Mouse (Mus musculus): Measurements from ENCODE around the gene Prss33. TPM values are rescaled to one million over a fixed set of nuclear protein-coding genes. Genes with fewer than 3 reads are reported as not detected.
A peak's percentile ranks its signal among the peaks of the same experiment; 100 is the strongest.

The Prss33 gene
- polyA plus RNA-seq, 1 experiment = 0.38 TPM

- peak; percentile 94 for TF ChIP-seq POLR2A (IDR thresholded peaks at IDR 0.05; ENCODE audit: borderline replicate concordance, extremely low read depth, insufficient read depth, insufficient read length, poor library complexity, severe bottlenecking)
- TF ChIP-seq CTCF (IDR thresholded peaks at IDR 0.05; ENCODE audit: borderline replicate concordance, extremely low read depth, insufficient read depth, insufficient read length) = no peak
- DNase-seq (ENCODE audit: low read depth) = peak; percentile 100
These were observed 33.0 kb downstream of the Prss33 start for GRCm38 (mm10) chr17:23802746-23803365.

- no peak for DNase-seq (ENCODE audit: low read depth)
- TF ChIP-seq POLR2A (IDR thresholded peaks at IDR 0.05; ENCODE audit: borderline replicate concordance, extremely low read depth, insufficient read depth, insufficient read length, poor library complexity, severe bottlenecking) (no peak), CTCF (IDR thresholded peaks at IDR 0.05; ENCODE audit: borderline replicate concordance, extremely low read depth, insufficient read depth, insufficient read length) (no peak)
These were observed 34.2 kb downstream of the Prss33 start for GRCm38 (mm10) chr17:23801627-23802026.

GRCm38 (mm10) chr17:23797316-23797715 lies 38.5 kb downstream of the Prss33 start:
- TF ChIP-seq POLR2A (IDR thresholded peaks at IDR 0.05; ENCODE audit: borderline replicate concordance, extremely low read depth, insufficient read depth, insufficient read length, poor library complexity, severe bottlenecking) = no peak
- TF ChIP-seq CTCF (IDR thresholded peaks at IDR 0.05; ENCODE audit: borderline replicate concordance, extremely low read depth, insufficient read depth, insufficient read length) = no peak
- no peak for DNase-seq (ENCODE audit: low read depth)

GRCm38 (mm10) chr17:23795323-23795722 lies 40.5 kb downstream of the Prss33 start:
- no peak for DNase-seq (ENCODE audit: low read depth)
- no peak for TF ChIP-seq POLR2A (IDR thresholded peaks at IDR 0.05; ENCODE audit: borderline replicate concordance, extremely low read depth, insufficient read depth, insufficient read length, poor library complexity, severe bottlenecking)
- no peak for TF ChIP-seq CTCF (IDR thresholded peaks at IDR 0.05; ENCODE audit: borderline replicate concordance, extremely low read depth, insufficient read depth, insufficient read length)

- TF ChIP-seq CTCF (IDR thresholded peaks at IDR 0.05; ENCODE audit: borderline replicate concordance, extremely low read depth, insufficient read depth, insufficient read length) = no peak
- no peak for TF ChIP-seq POLR2A (IDR thresholded peaks at IDR 0.05; ENCODE audit: borderline replicate concordance, extremely low read depth, insufficient read depth, insufficient read length, poor library complexity, severe bottlenecking)
- DNase-seq (ENCODE audit: low read depth) = no peak
These were observed 44.8 kb downstream of the Prss33 start for GRCm38 (mm10) chr17:23791079-23791357.

- 0 out of 2 replicates have a peak, but pooled peaks have one; percentile 58 for TF ChIP-seq POLR2A (IDR thresholded peaks at IDR 0.05; ENCODE audit: borderline replicate concordance, extremely low read depth, insufficient read depth, insufficient read length, poor library complexity, severe bottlenecking)
- TF ChIP-seq CTCF (IDR thresholded peaks at IDR 0.05; ENCODE audit: borderline replicate concordance, extremely low read depth, insufficient read depth, insufficient read length) = no peak
- DNase-seq (ENCODE audit: low read depth) = peak; percentile 75
These were observed 45.4 kb downstream of the Prss33 start, which contains the start of gene Srrm2 for GRCm38 (mm10) chr17:23790269-23791078. TSS of gene Srrm2 (plus strand) at chr17:23790532.

GRCm38 (mm10) chr17:23789749-23790268 lies 46.0 kb downstream of the Prss33 start:
- peak; percentile 23 for DNase-seq (ENCODE audit: low read depth)
- no peak for TF ChIP-seq POLR2A (IDR thresholded peaks at IDR 0.05; ENCODE audit: borderline replicate concordance, extremely low read depth, insufficient read depth, insufficient read length, poor library complexity, severe bottlenecking)
- no peak for TF ChIP-seq CTCF (IDR thresholded peaks at IDR 0.05; ENCODE audit: borderline replicate concordance, extremely low read depth, insufficient read depth, insufficient read length)

- no peak for DNase-seq (ENCODE audit: low read depth)
- no peak for TF ChIP-seq CTCF (IDR thresholded peaks at IDR 0.05; ENCODE audit: borderline replicate concordance, extremely low read depth, insufficient read depth, insufficient read length)
- no peak for TF ChIP-seq POLR2A (IDR thresholded peaks at IDR 0.05; ENCODE audit: borderline replicate concordance, extremely low read depth, insufficient read depth, insufficient read length, poor library complexity, severe bottlenecking)
These were observed 46.9 kb downstream of the Prss33 start for GRCm38 (mm10) chr17:23788973-23789372.

GRCm38 (mm10) chr17:23786510-23786931 lies 49.3 kb downstream of the Prss33 start:
- peak; percentile 81 for DNase-seq (ENCODE audit: low read depth)
- TF ChIP-seq POLR2A (IDR thresholded peaks at IDR 0.05; ENCODE audit: borderline replicate concordance, extremely low read depth, insufficient read depth, insufficient read length, poor library complexity, severe bottlenecking) (0 out of 2 replicates have a peak, but pooled peaks have one; percentile 5), CTCF (IDR thresholded peaks at IDR 0.05; ENCODE audit: borderline replicate concordance, extremely low read depth, insufficient read depth, insufficient read length) (no peak)

GRCm38 (mm10) chr17:23785561-23786471 lies 50.0 kb downstream of the Prss33 start, which contains the start of gene Flywch2:
TSS of gene Flywch2 (minus strand) at chr17:23786081.
- no peak for TF ChIP-seq CTCF (IDR thresholded peaks at IDR 0.05; ENCODE audit: borderline replicate concordance, extremely low read depth, insufficient read depth, insufficient read length)
- TF ChIP-seq POLR2A (IDR thresholded peaks at IDR 0.05; ENCODE audit: borderline replicate concordance, extremely low read depth, insufficient read depth, insufficient read length, poor library complexity, severe bottlenecking) = no peak
- DNase-seq (ENCODE audit: low read depth) = peak; percentile 96
